Mouse (Mus musculus): ENCODE results near the gene Trpv5.

- TF ChIP-seq GATA1 (IDR thresholded peaks at IDR 0.05; ENCODE audit: low read length) (no peak), TAL1 (IDR thresholded peaks at IDR 0.05; ENCODE audit: low read length) (no peak)
Measured at GRCm38 (mm10) chr6:41710281-41710680, 29.7 kb upstream of the Trpv5 start.

Data from erythroblast, embryonic 14.5 days (primary cell).